Mouse (Mus musculus) G1E (cell line): ENCODE results near the gene Vmn1r203. TPM values are rescaled to one million over a fixed set of nuclear protein-coding genes. Genes with fewer than 3 reads are reported as not detected.
"Not testable (repeated sequence)": the region's sequence is repeated elsewhere in the genome, so short reads cannot be mapped to it uniquely, and the experiment has no call there.

Experiments
- ATAC-seq: 2 replicates; pipeline ENCODE4 v1.8.0; 2016; ENCODE audit warnings: mild to moderate bottlenecking; ENCODE audit not compliant: insufficient number of reproducible peaks, poor library complexity, low FRiP score, severe bottlenecking; ENCODE audit errors: extremely low read depth
- DNase-seq: peaks from one replicate; pipeline ENCODE4 v3.0.0; 2012; ENCODE audit warnings: low spot score
- H3K27me3 ChIP-seq: 2 replicates; pipeline ENCODE4 v1.6.1; 2012; ENCODE audit warnings: mild to moderate bottlenecking, low read length, inconsistent platforms; ENCODE audit not compliant: insufficient read depth
- H3K36me3 ChIP-seq: replicated peaks from 2 replicates; pipeline ENCODE3; 2012; ENCODE audit warnings: mild to moderate bottlenecking, inconsistent platforms
- H3K4me1 ChIP-seq: 2 replicates; pipeline ENCODE4 v1.6.1; 2012; ENCODE audit warnings: low read depth, low read length, inconsistent platforms, mixed read lengths; ENCODE audit not compliant: insufficient read depth
- H3K4me3 ChIP-seq: 2 replicates; pipeline ENCODE4 v1.5.1; 2012; ENCODE audit warnings: low read depth, mild to moderate bottlenecking, inconsistent platforms, low read length, moderate library complexity, mixed read lengths
- H3K9me3 ChIP-seq: replicated peaks from 2 replicates; pipeline ENCODE4 v1.6.1; 2012; ENCODE audit warnings: inconsistent platforms
- CTCF ChIP-seq: IDR thresholded peaks from 2 replicates; pipeline ENCODE4 v1.5.1; 2012; ENCODE audit warnings: low read depth, low read length, inconsistent platforms, mixed read lengths
- GATA1 ChIP-seq: IDR thresholded peaks from 2 replicates; pipeline ENCODE4 v1.6.1; 2012; ENCODE audit warnings: borderline replicate concordance, low read length, inconsistent platforms, mixed read lengths
- GATA2 ChIP-seq: IDR thresholded peaks from 2 replicates; pipeline ENCODE4 v1.6.1; 2012; ENCODE audit warnings: low read depth, low read length, inconsistent platforms, borderline replicate concordance
- POLR2AphosphoS5 ChIP-seq: IDR thresholded peaks from 2 replicates; pipeline ENCODE4 v1.6.1; 2012; ENCODE audit warnings: low read depth, low read length, inconsistent platforms; ENCODE audit not compliant: insufficient replicate concordance
- TAL1 ChIP-seq: conservative IDR thresholded peaks from 2 replicates; pipeline ENCODE4 v1.6.1; 2012; ENCODE audit warnings: low read depth, low read length, inconsistent platforms, mixed read lengths
- polyA plus RNA-seq: library from polyadenylated mRNA; stranded (reverse); fragments of >175 nt; gene quantifications from 2 replicates; pipeline ENCODE4 v1.2.3, GENCODE M21; 2012
- total RNA-seq, 2 experiments: library from RNA; stranded (forward) in 1 of 2; stranded (reverse) in 1 of 2; fragments of 200-1000 nt in 1 of 2; fragments of >200 nt in 1 of 2; fragmentation: Nextera tagmentation in 1 of 2; gene quantifications; 2 replicates each; pipeline ENCODE4 v1.2.3; 2014 to 2017

Gene Vmn1r203
- not detected in 2 replicates for total RNA-seq (2014; fragmentation: Nextera tagmentation)
- total RNA-seq (2017): 0.12 and 0.27 TPM in 2 replicates
- not detected in 2 replicates for polyA plus RNA-seq

GRCm38 (mm10) chr13:22517814-22518213 lies at the start of gene Vmn1r203:
Vmn1r203 (plus strand) TSS chr13:22518114.
- ATAC-seq (no peak), DNase-seq (no peak)
- H3K36me3 ChIP-seq: no peaks in the 10 kb centered on the region
- H3K4me1 ChIP-seq: no peaks in the 10 kb centered on the region
- H3K4me3 ChIP-seq: no peak within 1 kb of the TSS
- H3K27me3 ChIP-seq: no peaks in the 10 kb centered on the region
- H3K9me3 ChIP-seq: no peaks in the 10 kb centered on the region
- TF ChIP-seq TAL1 (no peak), POLR2AphosphoS5 (no peak), CTCF (no peak), GATA1 (no peak), GATA2 (no peak)

GRCm38 (mm10) chr13:22471623-22472022 lies 46.3 kb upstream of the Vmn1r203 start, which contains the start of gene Vmn1r201:
Vmn1r201 (plus strand) TSS chr13:22471923.
- H3K36me3 ChIP-seq: no peaks in the 10 kb centered on the region
- TF ChIP-seq TAL1 (no peak), POLR2AphosphoS5 (no peak), CTCF (no peak), GATA1 (no peak), GATA2 (no peak)
- no peaks in the 10 kb centered on the region for H3K9me3 ChIP-seq
- H3K4me1 ChIP-seq: no peaks in the 10 kb centered on the region
- no peak within 1 kb of the TSS for H3K4me3 ChIP-seq
- ATAC-seq (no peak), DNase-seq (no peak)
- H3K27me3 ChIP-seq: no peaks in the 10 kb centered on the region

GRCm38 (mm10) chr13:22502431-22502830 lies 15.5 kb upstream of the Vmn1r203 start:
- no peak for ATAC-seq
- TF ChIP-seq TAL1: no peak
- no peak for TF ChIP-seq CTCF
- TF ChIP-seq GATA1: no peak
- TF ChIP-seq GATA2: no peak
- TF ChIP-seq POLR2AphosphoS5: no peak
- no peaks in the 10 kb centered on the region for H3K36me3 ChIP-seq

GRCm38 (mm10) chr13:22505281-22505680 lies 12.6 kb upstream of the Vmn1r203 start, which contains the start of gene Vmn1r202:
Vmn1r202 (minus strand) TSS chr13:22505381.
- TF ChIP-seq GATA1 (no peak), POLR2AphosphoS5 (no peak), CTCF (no peak), TAL1 (no peak), GATA2 (no peak)
- Histone ChIP-seq H3K36me3 (no peaks in the 10 kb centered on the region), H3K9me3 (no peaks in the 10 kb centered on the region), H3K4me1 (no peaks in the 10 kb centered on the region), H3K4me3 (no peak within 1 kb of the TSS), H3K27me3 (no peaks in the 10 kb centered on the region)
- no peak for DNase-seq
- ATAC-seq: no peak

More at GRCm38 (mm10) chr13:22502431-22502830, 15.5 kb upstream of the Vmn1r203 start:
- no peak overlapping the region for H3K4me3 ChIP-seq
- no peaks in the 10 kb centered on the region for H3K9me3 ChIP-seq
- H3K4me1 ChIP-seq: no peaks in the 10 kb centered on the region
- DNase-seq: no peak
- H3K27me3 ChIP-seq: no peaks in the 10 kb centered on the region

GRCm38 (mm10) chr13:22552898-22553297 lies 35.0 kb downstream of the Vmn1r203 start, which contains the start of gene Vmn1r204:
Vmn1r204 (plus strand) TSS chr13:22553198.
- not testable (repeated sequence) for H3K9me3 ChIP-seq, H3K4me1 ChIP-seq, H3K4me3 ChIP-seq, DNase-seq, ATAC-seq, H3K36me3 ChIP-seq, H3K27me3 ChIP-seq

GRCm38 (mm10) chr13:22574911-22575310 lies 57.0 kb downstream of the Vmn1r203 start:
- not testable (repeated sequence) for DNase-seq, H3K27me3 ChIP-seq, H3K9me3 ChIP-seq, ATAC-seq, H3K36me3 ChIP-seq, H3K4me3 ChIP-seq, H3K4me1 ChIP-seq

Other genes starting within 250 kb of the Vmn1r203 start
- gene Vmn1r195, start 247.6 kb upstream of the Vmn1r203 start, total RNA-seq (2014; fragmentation: Nextera tagmentation): not detected in 2 replicates
- 0.12 TPM in 1 of 2 replicates, not detected in the other for gene Vmn1r195, start 247.6 kb upstream of the Vmn1r203 start, total RNA-seq (2017)
- gene Vmn1r195, start 247.6 kb upstream of the Vmn1r203 start, polyA plus RNA-seq: not detected in 2 replicates
- not detected in 2 replicates for gene Vmn1r196, start 228.2 kb upstream of the Vmn1r203 start, total RNA-seq (2014; fragmentation: Nextera tagmentation)
- 0.05 and 0.06 TPM in 2 replicates for gene Vmn1r196, start 228.2 kb upstream of the Vmn1r203 start, total RNA-seq (2017)
- gene Vmn1r196, start 228.2 kb upstream of the Vmn1r203 start, polyA plus RNA-seq: not detected in 2 replicates
- gene Vmn1r197, start 193.5 kb upstream of the Vmn1r203 start, total RNA-seq (2014; fragmentation: Nextera tagmentation): not detected in 2 replicates
- gene Vmn1r197, start 193.5 kb upstream of the Vmn1r203 start, total RNA-seq (2017): 0.22 TPM in 1 of 2 replicates, not detected in the other
- 0.08 TPM in 1 of 2 replicates, not detected in the other for gene Vmn1r197, start 193.5 kb upstream of the Vmn1r203 start, polyA plus RNA-seq
- gene Vmn1r198, start 167.8 kb upstream of the Vmn1r203 start, total RNA-seq (2014; fragmentation: Nextera tagmentation): not detected in 2 replicates
- 0.06 and 0.11 TPM in 2 replicates for gene Vmn1r198, start 167.8 kb upstream of the Vmn1r203 start, total RNA-seq (2017)
- not detected in 2 replicates for gene Vmn1r198, start 167.8 kb upstream of the Vmn1r203 start, polyA plus RNA-seq
- not detected in 2 replicates for gene Vmn1r199, start 138.3 kb upstream of the Vmn1r203 start, total RNA-seq (2014; fragmentation: Nextera tagmentation)
- 0.05 and 0.06 TPM in 2 replicates for gene Vmn1r199, start 138.3 kb upstream of the Vmn1r203 start, total RNA-seq (2017)
- gene Vmn1r199, start 138.3 kb upstream of the Vmn1r203 start, polyA plus RNA-seq: not detected in 2 replicates
- not detected in 2 replicates for gene Vmn1r200, start 127.7 kb upstream of the Vmn1r203 start, total RNA-seq (2014; fragmentation: Nextera tagmentation)
- gene Vmn1r200, start 127.7 kb upstream of the Vmn1r203 start, total RNA-seq (2017): 0.22 TPM in 1 of 2 replicates, not detected in the other
- gene Vmn1r200, start 127.7 kb upstream of the Vmn1r203 start, polyA plus RNA-seq: not detected in 2 replicates
- gene Vmn1r201, start 46.2 kb upstream of the Vmn1r203 start, total RNA-seq (2014; fragmentation: Nextera tagmentation): not detected in 2 replicates
- gene Vmn1r201, start 46.2 kb upstream of the Vmn1r203 start, total RNA-seq (2017): 0.05 and 0.17 TPM in 2 replicates
- not detected in 2 replicates for gene Vmn1r201, start 46.2 kb upstream of the Vmn1r203 start, polyA plus RNA-seq
- not detected in 2 replicates for gene Vmn1r202, start 12.7 kb upstream of the Vmn1r203 start, total RNA-seq (2014; fragmentation: Nextera tagmentation)
- 0.05 and 0.06 TPM in 2 replicates for gene Vmn1r202, start 12.7 kb upstream of the Vmn1r203 start, total RNA-seq (2017)
- not detected in 2 replicates for gene Vmn1r202, start 12.7 kb upstream of the Vmn1r203 start, polyA plus RNA-seq
- not detected in 2 replicates for gene Vmn1r204, start 35.1 kb downstream of the Vmn1r203 start, total RNA-seq (2014; fragmentation: Nextera tagmentation)
- gene Vmn1r204, start 35.1 kb downstream of the Vmn1r203 start, total RNA-seq (2017): 0.12 and 0.22 TPM in 2 replicates
- not detected in 2 replicates for gene Vmn1r204, start 35.1 kb downstream of the Vmn1r203 start, polyA plus RNA-seq
- gene Vmn1r205, start 74.9 kb downstream of the Vmn1r203 start, total RNA-seq (2014; fragmentation: Nextera tagmentation): not detected in 2 replicates
- 0.11 TPM in 1 of 2 replicates, not detected in the other for gene Vmn1r205, start 74.9 kb downstream of the Vmn1r203 start, total RNA-seq (2017)
- gene Vmn1r205, start 74.9 kb downstream of the Vmn1r203 start, polyA plus RNA-seq: not detected in 2 replicates
- not detected in 2 replicates for gene Vmn1r206, start 106.1 kb downstream of the Vmn1r203 start, total RNA-seq (2014; fragmentation: Nextera tagmentation)
- gene Vmn1r206, start 106.1 kb downstream of the Vmn1r203 start, total RNA-seq (2017): 0.11 TPM in 1 of 2 replicates, not detected in the other
- gene Vmn1r206, start 106.1 kb downstream of the Vmn1r203 start, polyA plus RNA-seq: not detected in 2 replicates
- gene Vmn1r207-ps, start 211.5 kb downstream of the Vmn1r203 start, total RNA-seq (2014; fragmentation: Nextera tagmentation): not detected in 2 replicates
- gene Vmn1r207-ps, start 211.5 kb downstream of the Vmn1r203 start, total RNA-seq (2017): 0.06 and 0.22 TPM in 2 replicates
- gene Vmn1r207-ps, start 211.5 kb downstream of the Vmn1r203 start, polyA plus RNA-seq: not detected in 2 replicates